8 mouse cellular contexts compared by ENCODE assay signal in the genomic region with DNA sequence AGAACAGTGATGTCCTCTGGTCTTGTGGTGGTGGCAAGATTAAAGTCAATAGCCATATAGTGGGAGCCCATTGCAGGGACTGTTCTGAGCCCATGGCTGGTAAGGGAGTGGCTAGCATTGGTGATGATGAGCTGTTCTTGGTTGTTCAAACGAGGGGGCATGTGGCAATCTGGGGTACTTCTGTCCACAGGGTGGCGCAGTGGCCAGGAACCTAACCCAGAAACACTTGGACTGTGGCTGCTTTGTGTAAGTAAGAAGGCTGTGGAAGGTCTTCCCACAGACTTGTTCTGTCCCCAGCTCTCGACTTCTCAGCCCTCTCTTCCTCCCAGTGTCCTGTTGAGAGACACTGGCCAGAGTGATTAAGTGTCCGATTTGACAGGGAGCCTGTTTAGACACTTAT. TPM values are rescaled to one million over a fixed set of nuclear protein-coding genes. Genes with fewer than 3 reads are reported as not detected.
DNase-seq lines count a peak whose midpoint lies in the region; ATAC-seq and TF ChIP-seq lines count a peak whose summit lies in the region.

No protein-coding gene starts in this region.

- no peaks in the 10 kb centered on the region for H3K79me2 ChIP-seq in heart, adult 2 months (replicated peaks; ENCODE audit: control insufficient read depth, insufficient read depth, low read length)

- H3K4me1 ChIP-seq in heart, adult 2 months (ENCODE audit: control insufficient read depth, insufficient read depth, low read length), result no peaks in the 10 kb centered on the region
- H3K4me1 ChIP-seq in heart, embryonic 15.5 days (replicated peaks), result 0 out of 2 replicates have a peak, but pooled peaks cover 3% of the 10 kb centered on the region
- H3K4me1 ChIP-seq in midbrain, embryonic 10.5 days, result peaks cover 36% of the 10 kb centered on the region
- H3K4me1 ChIP-seq in stomach, embryonic 16.5 days (ENCODE audit: control insufficient read depth, insufficient read depth, low read length), result no peaks in the 10 kb centered on the region

- intact Hi-C loops in heart, adult 2 months (cut with DNase I), result loop anchor here (5.0 kb wide), 2 partner anchors 261 to 346 kb away; partner anchors contain the start of gene Ube2q1
- intact Hi-C loops in heart, postnatal 25 days (cut with DNase I), result loop anchor here (5.0 kb wide), 1 partner anchor 261 kb away; the partner anchor contains the start of gene Ube2q1

- H3K9ac ChIP-seq in heart, adult 2 months (ENCODE audit: low read depth, low read length), result no peak overlapping the region
- no peak overlapping the region for H3K9ac ChIP-seq in heart, embryonic 15.5 days
- H3K9ac ChIP-seq in stomach, embryonic 16.5 days (ENCODE audit: low read length), result no peak overlapping the region

- no peaks in the 10 kb centered on the region for H3K9me3 ChIP-seq in heart, embryonic 15.5 days (replicated peaks)
- no peaks in the 10 kb centered on the region; the same call in 1 of the 2 replicates for H3K9me3 ChIP-seq in midbrain, embryonic 10.5 days (replicated peaks)
- no peaks in the 10 kb centered on the region for H3K9me3 ChIP-seq in stomach, embryonic 16.5 days (replicated peaks; ENCODE audit: control insufficient read depth, low read length)

- no peak for TF ChIP-seq POLR2A in heart, adult 2 months (IDR thresholded peaks at IDR 0.05; ENCODE audit: insufficient read depth, low read depth, low read length)

- H3K27ac ChIP-seq in heart, adult 2 months, result no peak overlapping the region
- no peak overlapping the region for H3K27ac ChIP-seq in heart, embryonic 15.5 days
- H3K27ac ChIP-seq in midbrain, embryonic 10.5 days (replicated peaks), result peak overlapping the region; percentile 34; the same call in 1 of the 2 replicates
- no peak overlapping the region for H3K27ac ChIP-seq in stomach, embryonic 16.5 days (ENCODE audit: low read length)

- TF ChIP-seq EP300 in heart, adult 2 months (IDR thresholded peaks at IDR 0.05; ENCODE audit: insufficient read depth, low read depth, low read length), result no peak

- TF ChIP-seq CTCF in heart, adult 2 months (IDR thresholded peaks at IDR 0.05), result peak; percentile 61

- H3K27me3 ChIP-seq in heart, adult 2 months (ENCODE audit: control insufficient read depth, insufficient read depth, low read length), result peaks cover 2% of the 10 kb centered on the region; the same call in 1 of the 2 replicates
- H3K27me3 ChIP-seq in heart, embryonic 15.5 days, result peaks cover 55% of the 10 kb centered on the region
- H3K27me3 ChIP-seq in midbrain, embryonic 10.5 days (ENCODE audit: low read depth, poor library complexity, severe bottlenecking), result peaks cover 49% of the 10 kb centered on the region
- no peaks in the 10 kb centered on the region for H3K27me3 ChIP-seq in stomach, embryonic 16.5 days (ENCODE audit: control insufficient read depth, insufficient read depth, low read length)

- DNase-seq in heart, adult 2 months, result no peak
- DNase-seq in heart, postnatal 25 days (ENCODE audit: low spot score), result no peak
- peak; percentile 44 for DNase-seq in NIH3T3 (ENCODE audit: low read depth)
- peak; percentile 62 to 68 for DNase-seq in cerebellum, postnatal 36 days
- peak; percentile 51 for DNase-seq in layer of hippocampus, adult 9-10 months (ENCODE audit: low spot score)
- peak; percentile 70 for DNase-seq in midbrain, embryonic 10.5 days (ENCODE audit: low spot score)

- no peak for ATAC-seq in heart, embryonic 15.5 days (replicated peaks; ENCODE audit: insufficient number of reproducible peaks, insufficient read depth, low FRiP score, low read depth)
- no peak for ATAC-seq in stomach, embryonic 16.5 days (ENCODE audit: insufficient read depth, low FRiP score)

- no peak overlapping the region for H3K4me3 ChIP-seq in heart, adult 2 months
- no peak overlapping the region for H3K4me3 ChIP-seq in heart, embryonic 15.5 days
- peak overlapping the region; percentile 40 for H3K4me3 ChIP-seq in midbrain, embryonic 10.5 days
- no peak overlapping the region for H3K4me3 ChIP-seq in stomach, embryonic 16.5 days (replicated peaks; ENCODE audit: low read length)

- 14% methylated on average over 4 of the region's 4 CpGs for WGBS in heart, adult 2 months
- WGBS in heart, embryonic 15.5 days, result 16% methylated on average over 4 of the region's 4 CpGs
- 24% methylated on average over 4 of the region's 4 CpGs for WGBS in midbrain, embryonic 10.5 days
- 17% methylated on average over 4 of the region's 4 CpGs for WGBS in stomach, embryonic 16.5 days

- H3K4me2 ChIP-seq in heart, embryonic 15.5 days, result peak overlapping the region; percentile 34
- H3K4me2 ChIP-seq in stomach, embryonic 16.5 days (ENCODE audit: low read depth, low read length), result peak overlapping the region; percentile 18; the same call in 1 of the 2 replicates

- H3K36me3 ChIP-seq in heart, adult 2 months (ENCODE audit: control insufficient read depth, insufficient read depth, low read length), result no peaks in the 10 kb centered on the region
- H3K36me3 ChIP-seq in heart, embryonic 15.5 days, result no peaks in the 10 kb centered on the region
- no peaks in the 10 kb centered on the region for H3K36me3 ChIP-seq in midbrain, embryonic 10.5 days
- no peaks in the 10 kb centered on the region for H3K36me3 ChIP-seq in stomach, embryonic 16.5 days (ENCODE audit: control insufficient read depth, insufficient read depth, low read length)

RNA-seq across cellular contexts. Expression of gene Kcnn3, which starts 9.0 kb away (rescaled TPM):
- total RNA-seq in heart, adult 2 months (2021), result 1 to 10 TPM; 2.0 to 3.3 TPM
- 0.84 and 2.0 TPM in 2 replicates for polyA plus RNA-seq in heart, adult 2 months (2012; rRNA removed)
- total RNA-seq in heart, postnatal 25 days (2021), result 1 to 10 TPM; 2.3 to 2.8 TPM
- polyA plus RNA-seq in heart, embryonic 15.5 days (2015; fragmentation: Nextera tagmentation; extraction: Ambion mirVana), result 2.6 and 4.7 TPM in 2 replicates
- polyA plus RNA-seq in midbrain, embryonic 10.5 days (2016; fragmentation: Nextera tagmentation; extraction: Ambion mirVana), result 0.68 and 1.1 TPM in 2 replicates
- polyA plus RNA-seq in stomach, embryonic 16.5 days (2015; fragmentation: Nextera tagmentation; extraction: Ambion mirVana), result 4.9 and 5.9 TPM in 2 replicates

RNA-seq across cellular contexts. Expression of gene Pmvk, which starts 56.6 kb away (rescaled TPM):
- 1 to 10 TPM; 6.7 to 7.5 TPM for total RNA-seq in heart, adult 2 months (2021)
- polyA plus RNA-seq in heart, adult 2 months (2012; rRNA removed), result 14.8 and 21.5 TPM in 2 replicates
- 1 to 10 TPM; 7.4 to 8.4 TPM for total RNA-seq in heart, postnatal 25 days (2021)
- 47.2 and 52.1 TPM in 2 replicates for polyA plus RNA-seq in heart, embryonic 15.5 days (2015; fragmentation: Nextera tagmentation; extraction: Ambion mirVana)
- 79.0 and 79.2 TPM in 2 replicates for polyA plus RNA-seq in midbrain, embryonic 10.5 days (2016; fragmentation: Nextera tagmentation; extraction: Ambion mirVana)
- polyA plus RNA-seq in stomach, embryonic 16.5 days (2015; fragmentation: Nextera tagmentation; extraction: Ambion mirVana), result 56.0 and 64.9 TPM in 2 replicates

Comparison
In these comparisons a context has a peak if more than half of its experiments do, and no peak if none do; other contexts are left out.
1. DNase-seq: peak in NIH3T3 (single experiment), cerebellum, postnatal 36 days (2 of 2), layer of hippocampus, adult 9-10 months (single experiment) and midbrain, embryonic 10.5 days (single experiment); none in heart, adult 2 months (0 of 2) and heart, postnatal 25 days (single experiment).